Mouse (Mus musculus): ENCODE measurements around the gene Htra3. TPM values are rescaled to one million over a fixed set of nuclear protein-coding genes. Genes with fewer than 3 reads are reported as not detected.

The Htra3 gene
- polyA plus RNA-seq, 1 experiment, result 7.1 TPM

DNA sequence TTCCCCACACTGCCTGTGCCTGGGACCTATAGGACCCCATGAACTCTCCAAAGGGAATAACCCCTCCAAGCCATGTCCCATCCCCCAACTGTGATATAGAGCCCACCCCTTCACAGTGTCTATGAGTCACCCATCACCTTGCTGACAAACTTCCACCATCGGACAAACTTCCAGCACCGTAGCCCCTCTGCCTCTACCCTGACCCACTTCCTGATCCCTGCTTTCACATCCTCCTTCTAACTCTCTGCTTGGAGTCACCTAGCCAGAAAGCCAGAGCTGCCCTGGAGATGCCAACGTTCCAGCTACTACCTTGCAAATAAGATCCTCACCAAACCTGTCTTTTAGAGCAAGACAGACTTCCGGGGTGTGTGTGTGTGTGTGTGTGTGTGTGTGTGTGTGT, 14.1 kb upstream of the Htra3 start:
- 83% methylated on average over 4 of the region's 4 CpGs for WGBS
- TF ChIP-seq POLR2A (IDR thresholded peaks at IDR 0.05; ENCODE audit: borderline replicate concordance, insufficient read depth, low read length) (no peak), CTCF (IDR thresholded peaks at IDR 0.05; ENCODE audit: borderline replicate concordance, insufficient read depth, low read depth, low read length) (no peak)
- DNase-seq, result no peak
- no peak overlapping the region for H3K4me3 ChIP-seq (replicated peaks; ENCODE audit: insufficient read depth, low read depth, low read length)
- H3K4me1 ChIP-seq (ENCODE audit: control insufficient read depth, insufficient read depth, low read length), result peaks cover 4% of the 10 kb centered on the region; the same call in 1 of the 2 replicates
- no peaks in the 10 kb centered on the region for H3K27me3 ChIP-seq (ENCODE audit: control insufficient read depth, insufficient read depth, low read length)
- no peak overlapping the region for H3K27ac ChIP-seq (ENCODE audit: insufficient read depth, low read length)

DNA sequence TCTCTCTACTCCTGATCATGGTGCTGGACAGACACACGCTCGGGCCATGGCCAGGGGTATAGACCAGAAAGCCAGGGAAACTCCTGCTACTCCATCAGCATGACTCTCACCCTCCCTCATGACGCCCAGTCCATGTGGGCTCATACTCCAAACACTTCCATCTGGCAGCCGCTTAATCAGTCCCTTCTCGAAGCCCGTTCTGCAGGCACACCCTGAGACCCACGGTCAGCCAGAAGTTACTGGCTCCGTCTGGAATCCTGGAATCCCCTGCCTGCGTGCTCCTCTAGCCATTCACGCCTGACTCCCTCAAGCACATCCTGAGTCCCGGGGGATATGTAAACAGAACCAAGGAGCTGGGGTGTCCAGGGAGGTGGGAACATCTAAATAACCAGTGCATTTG, 11.7 kb upstream of the Htra3 start:
- no peak overlapping the region for H3K4me3 ChIP-seq (replicated peaks; ENCODE audit: insufficient read depth, low read depth, low read length)
- H3K27me3 ChIP-seq (ENCODE audit: control insufficient read depth, insufficient read depth, low read length), result no peaks in the 10 kb centered on the region
- 22% methylated on average over 11 of the region's 11 CpGs for WGBS
- TF ChIP-seq POLR2A (IDR thresholded peaks at IDR 0.05; ENCODE audit: borderline replicate concordance, insufficient read depth, low read length) (no peak), CTCF (IDR thresholded peaks at IDR 0.05; ENCODE audit: borderline replicate concordance, insufficient read depth, low read depth, low read length) (no peak)
- no peak for DNase-seq
- H3K27ac ChIP-seq (ENCODE audit: insufficient read depth, low read length), result no peak overlapping the region
- H3K4me1 ChIP-seq (ENCODE audit: control insufficient read depth, insufficient read depth, low read length), result peaks cover 4% of the 10 kb centered on the region; the same call in 1 of the 2 replicates

GRCm38 (mm10) chr5:35690485-35691165, 11.0 kb upstream of the Htra3 start:
- no peak for TF ChIP-seq CTCF (IDR thresholded peaks at IDR 0.05; ENCODE audit: borderline replicate concordance, insufficient read depth, low read depth, low read length)
- TF ChIP-seq POLR2A (IDR thresholded peaks at IDR 0.05; ENCODE audit: borderline replicate concordance, insufficient read depth, low read length), result no peak
- WGBS, result 19% methylated on average over 8 of the region's 8 CpGs
- peak; percentile 23 to 40 for DNase-seq
- Histone ChIP-seq H3K4me1 (ENCODE audit: control insufficient read depth, insufficient read depth, low read length) (peaks cover 4% of the 10 kb centered on the region; the same call in 1 of the 2 replicates), H3K4me3 (replicated peaks; ENCODE audit: insufficient read depth, low read depth, low read length) (no peak overlapping the region), H3K27me3 (ENCODE audit: control insufficient read depth, insufficient read depth, low read length) (no peaks in the 10 kb centered on the region), H3K27ac (ENCODE audit: insufficient read depth, low read length) (no peak overlapping the region)

GRCm38 (mm10) chr5:35689374-35689773, 9.8 kb upstream of the Htra3 start:
- no peak for TF ChIP-seq POLR2A (IDR thresholded peaks at IDR 0.05; ENCODE audit: borderline replicate concordance, insufficient read depth, low read length)
- Histone ChIP-seq H3K27me3 (ENCODE audit: control insufficient read depth, insufficient read depth, low read length) (no peaks in the 10 kb centered on the region), H3K27ac (ENCODE audit: insufficient read depth, low read length) (no peak overlapping the region), H3K4me3 (replicated peaks; ENCODE audit: insufficient read depth, low read depth, low read length) (no peak overlapping the region), H3K4me1 (ENCODE audit: control insufficient read depth, insufficient read depth, low read length) (peaks cover 4% of the 10 kb centered on the region; the same call in 1 of the 2 replicates)
- DNase-seq, result no peak

GRCm38 (mm10) chr5:35688851-35689250, 9.3 kb upstream of the Htra3 start:
- WGBS, result 86% methylated on average over 2 of the region's 2 CpGs
- H3K4me3 ChIP-seq (replicated peaks; ENCODE audit: insufficient read depth, low read depth, low read length), result no peak overlapping the region
- H3K27ac ChIP-seq (ENCODE audit: insufficient read depth, low read length), result no peak overlapping the region
- no peak for DNase-seq
- H3K4me1 ChIP-seq (ENCODE audit: control insufficient read depth, insufficient read depth, low read length), result peaks cover 4% of the 10 kb centered on the region; the same call in 1 of the 2 replicates
- no peaks in the 10 kb centered on the region for H3K27me3 ChIP-seq (ENCODE audit: control insufficient read depth, insufficient read depth, low read length)
- TF ChIP-seq CTCF (IDR thresholded peaks at IDR 0.05; ENCODE audit: borderline replicate concordance, insufficient read depth, low read depth, low read length), result no peak
- TF ChIP-seq POLR2A (IDR thresholded peaks at IDR 0.05; ENCODE audit: borderline replicate concordance, insufficient read depth, low read length), result no peak

GRCm38 (mm10) chr5:35687098-35687497, 7.5 kb upstream of the Htra3 start:
- 36% methylated on average over 5 of the region's 5 CpGs for WGBS
- Histone ChIP-seq H3K4me3 (replicated peaks; ENCODE audit: insufficient read depth, low read depth, low read length) (no peak overlapping the region), H3K27ac (ENCODE audit: insufficient read depth, low read length) (no peak overlapping the region), H3K27me3 (ENCODE audit: control insufficient read depth, insufficient read depth, low read length) (no peaks in the 10 kb centered on the region), H3K4me1 (ENCODE audit: control insufficient read depth, insufficient read depth, low read length) (peaks cover 4% of the 10 kb centered on the region; the same call in 1 of the 2 replicates)
- no peak for TF ChIP-seq CTCF (IDR thresholded peaks at IDR 0.05; ENCODE audit: borderline replicate concordance, insufficient read depth, low read depth, low read length)
- no peak for TF ChIP-seq POLR2A (IDR thresholded peaks at IDR 0.05; ENCODE audit: borderline replicate concordance, insufficient read depth, low read length)
- no peak for DNase-seq

DNA sequence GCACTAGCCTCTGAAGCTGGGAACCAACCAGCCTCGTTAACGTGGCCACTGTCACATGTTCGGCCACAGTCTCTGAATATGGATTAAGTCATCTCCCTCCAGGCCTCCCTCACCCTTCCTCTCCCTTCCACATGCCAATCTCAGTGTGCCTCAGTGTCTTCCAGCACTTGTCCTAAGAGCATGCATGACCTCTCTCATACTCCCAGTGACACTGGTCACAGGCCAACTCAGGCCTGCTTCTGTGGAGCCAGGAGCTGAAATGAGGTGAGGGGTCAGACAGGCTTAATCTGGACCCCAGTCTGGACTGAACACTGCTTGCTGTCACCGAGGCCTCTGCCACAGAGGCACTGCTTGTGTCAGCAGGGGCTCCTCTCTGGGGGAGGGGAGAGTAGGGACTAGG, 6.8 kb upstream of the Htra3 start:
- Histone ChIP-seq H3K4me1 (ENCODE audit: control insufficient read depth, insufficient read depth, low read length) (peaks cover 4% of the 10 kb centered on the region; the same call in 1 of the 2 replicates), H3K27ac (ENCODE audit: insufficient read depth, low read length) (no peak overlapping the region), H3K4me3 (replicated peaks; ENCODE audit: insufficient read depth, low read depth, low read length) (no peak overlapping the region), H3K27me3 (ENCODE audit: control insufficient read depth, insufficient read depth, low read length) (no peaks in the 10 kb centered on the region)
- no peak for DNase-seq
- WGBS, result 48% methylated on average over 4 of the region's 4 CpGs
- TF ChIP-seq CTCF (IDR thresholded peaks at IDR 0.05; ENCODE audit: borderline replicate concordance, insufficient read depth, low read depth, low read length), result no peak
- no peak for TF ChIP-seq POLR2A (IDR thresholded peaks at IDR 0.05; ENCODE audit: borderline replicate concordance, insufficient read depth, low read length)

DNA sequence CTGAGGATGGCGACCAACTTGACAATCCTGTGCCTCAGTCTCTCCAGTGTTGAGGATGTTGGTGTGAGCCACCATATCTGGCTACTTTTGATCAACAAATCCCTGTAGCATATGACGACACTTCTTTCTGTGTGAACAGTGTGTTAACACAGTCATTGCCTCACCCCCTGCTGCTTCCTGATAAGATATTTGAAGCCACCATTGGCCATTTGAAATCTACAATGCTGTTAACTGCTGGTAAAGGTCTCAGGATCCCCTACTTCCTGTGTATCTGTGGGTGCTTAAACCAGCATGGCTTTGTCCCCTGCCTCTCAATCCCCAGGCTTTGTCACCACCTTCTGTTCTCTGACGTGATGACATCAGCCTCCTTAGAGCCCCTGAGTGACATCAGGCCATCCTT, 5.5 kb upstream of the Htra3 start:
- TF ChIP-seq CTCF (IDR thresholded peaks at IDR 0.05; ENCODE audit: borderline replicate concordance, insufficient read depth, low read depth, low read length) (no peak), POLR2A (IDR thresholded peaks at IDR 0.05; ENCODE audit: borderline replicate concordance, insufficient read depth, low read length) (no peak)
- no peak for DNase-seq
- H3K27me3 ChIP-seq (ENCODE audit: control insufficient read depth, insufficient read depth, low read length), result no peaks in the 10 kb centered on the region
- no peak overlapping the region for H3K4me3 ChIP-seq (replicated peaks; ENCODE audit: insufficient read depth, low read depth, low read length)
- no peak overlapping the region for H3K27ac ChIP-seq (ENCODE audit: insufficient read depth, low read length)
- WGBS, result 86% methylated on average over 3 of the region's 3 CpGs
- no peaks in the 10 kb centered on the region for H3K4me1 ChIP-seq (ENCODE audit: control insufficient read depth, insufficient read depth, low read length)
